Mouse (Mus musculus) megakaryocyte progenitor cell, adult 5-6 weeks (primary cell): ENCODE data around the gene Blzf1. TPM values are rescaled to one million over a fixed set of nuclear protein-coding genes. Genes with fewer than 3 reads are reported as not detected.

Experiments used
- ATAC-seq: replicated peaks from 2 replicates; pipeline ENCODE4 v1.8.0; 2016; ENCODE audit warnings: mild to moderate bottlenecking, moderate TSS enrichment, inconsistent platforms; ENCODE audit not compliant: poor library complexity
- total RNA-seq, 2 experiments: library from RNA; stranded (forward) in 1 of 2; stranded (reverse) in 1 of 2; fragments of 157-497, 149-512 nt in 1 of 2; fragments of 200-1000 nt in 1 of 2; gene quantifications; 2 replicates each; pipeline versions ENCODE4 v1.2.3 to v1.2.4; 2015 to 2017

Blzf1 gene
- total RNA-seq (2015), result 26.7 and 27.8 TPM in 2 replicates
- total RNA-seq (2017), result 54.7 and 62.6 TPM in 2 replicates

GRCm38 (mm10) chr1:164307124-164307751 is at the start of gene Blzf1:
TSS of gene Blzf1 (minus strand) at chr1:164307489.
- ATAC-seq, result peak; percentile 97

- ATAC-seq, result no peak
Observed at GRCm38 (mm10) chr1:164353443-164353842, 46.2 kb upstream of the Blzf1 start.

GRCm38 (mm10) chr1:164342161-164342560 is 34.9 kb upstream of the Blzf1 start:
- peak; percentile 76 for ATAC-seq

- no peak for ATAC-seq
Observed at GRCm38 (mm10) chr1:164335846-164336245, 28.6 kb upstream of the Blzf1 start.

GRCm38 (mm10) chr1:164335435-164335834 is 28.1 kb upstream of the Blzf1 start:
- no peak for ATAC-seq

GRCm38 (mm10) chr1:164332559-164332958 is 25.3 kb upstream of the Blzf1 start:
- no peak for ATAC-seq

- no peak for ATAC-seq
Observed at GRCm38 (mm10) chr1:164327764-164328163, 20.5 kb upstream of the Blzf1 start.

GRCm38 (mm10) chr1:164326600-164327155 is 19.4 kb upstream of the Blzf1 start:
- no peak for ATAC-seq

- ATAC-seq, result no peak
Observed at GRCm38 (mm10) chr1:164324878-164325277, 17.6 kb upstream of the Blzf1 start.

GRCm38 (mm10) chr1:164324221-164324620 is 16.9 kb upstream of the Blzf1 start:
- no peak for ATAC-seq

- ATAC-seq, result no peak
Observed at GRCm38 (mm10) chr1:164322987-164323650, 15.8 kb upstream of the Blzf1 start.

- no peak for ATAC-seq
Observed at GRCm38 (mm10) chr1:164321408-164321807, 14.1 kb upstream of the Blzf1 start.

GRCm38 (mm10) chr1:164320731-164321130 is 13.4 kb upstream of the Blzf1 start:
- ATAC-seq, result no peak

- ATAC-seq, result peak; percentile 60
Observed at GRCm38 (mm10) chr1:164319542-164320140, 12.4 kb upstream of the Blzf1 start.

GRCm38 (mm10) chr1:164318474-164318873 is 11.2 kb upstream of the Blzf1 start:
- ATAC-seq, result no peak

- no peak for ATAC-seq
Observed at GRCm38 (mm10) chr1:164317261-164317660, 10.0 kb upstream of the Blzf1 start.

GRCm38 (mm10) chr1:164316697-164317096 is 9.4 kb upstream of the Blzf1 start:
- ATAC-seq, result peak; percentile 87

GRCm38 (mm10) chr1:164315266-164315665 is 8.0 kb upstream of the Blzf1 start:
- ATAC-seq, result peak; percentile 78

- ATAC-seq, result no peak
Observed at GRCm38 (mm10) chr1:164314085-164314484, 6.8 kb upstream of the Blzf1 start.

- peak; percentile 12; the same call in 1 of the 2 replicates for ATAC-seq
Observed at GRCm38 (mm10) chr1:164307922-164308321, 633 bp upstream of the Blzf1 start.

- ATAC-seq, result no peak
Observed at GRCm38 (mm10) chr1:164303821-164304220, 3.5 kb downstream of the Blzf1 start, which contains the start of gene Nme7. TSS of gene Nme7 (plus strand) at chr1:164304121.

- ATAC-seq, result peak; percentile 67
Observed at GRCm38 (mm10) chr1:164301949-164302348, 5.3 kb downstream of the Blzf1 start.
